Mouse (Mus musculus): ENCODE results near the gene Nisch.

DNA sequence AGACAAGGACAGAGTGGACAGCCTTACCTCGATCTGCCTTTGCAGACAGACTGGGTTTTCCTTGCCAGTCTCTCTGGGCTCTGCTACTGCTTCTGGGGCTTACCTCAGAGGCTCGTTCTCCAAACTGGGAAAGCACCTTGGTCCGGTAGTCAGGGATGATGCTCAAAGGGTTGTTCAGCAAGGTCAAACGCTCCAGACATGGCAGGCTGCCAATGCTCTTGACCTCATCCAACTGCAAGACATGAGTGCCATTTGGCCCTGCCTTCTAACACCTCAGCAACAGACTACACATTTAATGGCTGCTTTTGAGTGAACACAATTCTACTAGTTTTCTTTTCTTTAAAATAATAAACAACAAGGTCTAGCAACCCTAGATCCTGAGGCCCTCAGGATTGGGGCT is 30.1 kb downstream of the Nisch start:
- no peak for TF ChIP-seq USF1 (IDR thresholded peaks at IDR 0.05; ENCODE audit: low read depth)
- TF ChIP-seq CEBPB (IDR thresholded peaks at IDR 0.05; ENCODE audit: low read depth), result no peak
- TF ChIP-seq CTCF (IDR thresholded peaks at IDR 0.05; ENCODE audit: control insufficient read depth, insufficient read depth, insufficient read length), result no peak
- TF ChIP-seq MAX (IDR thresholded peaks at IDR 0.05), result no peak
- TF ChIP-seq MYOD1 (IDR thresholded peaks at IDR 0.05; ENCODE audit: control insufficient read depth, insufficient read length, low read depth), result no peak
- TF ChIP-seq FOSL1 (IDR thresholded peaks at IDR 0.05; ENCODE audit: insufficient read depth, low read length, poor library complexity, severe bottlenecking), result no peak
- no peak for TF ChIP-seq MYOG (IDR thresholded peaks at IDR 0.05; ENCODE audit: control insufficient read depth, extremely low read depth, insufficient read length)
